Mouse (Mus musculus): ENCODE measurements around the gene Ankrd13b. TPM values are rescaled to one million over a fixed set of nuclear protein-coding genes. Genes with fewer than 3 reads are reported as not detected.
"Not testable (repeated sequence)": the region's sequence is repeated elsewhere in the genome, so short reads cannot be mapped to it uniquely, and the experiment has no call there.

Gene Ankrd13b
- 11.1 and 16.7 TPM in 2 replicates for polyA plus RNA-seq (2016; fragmentation: Nextera tagmentation; extraction: Ambion mirVana)

DNA sequence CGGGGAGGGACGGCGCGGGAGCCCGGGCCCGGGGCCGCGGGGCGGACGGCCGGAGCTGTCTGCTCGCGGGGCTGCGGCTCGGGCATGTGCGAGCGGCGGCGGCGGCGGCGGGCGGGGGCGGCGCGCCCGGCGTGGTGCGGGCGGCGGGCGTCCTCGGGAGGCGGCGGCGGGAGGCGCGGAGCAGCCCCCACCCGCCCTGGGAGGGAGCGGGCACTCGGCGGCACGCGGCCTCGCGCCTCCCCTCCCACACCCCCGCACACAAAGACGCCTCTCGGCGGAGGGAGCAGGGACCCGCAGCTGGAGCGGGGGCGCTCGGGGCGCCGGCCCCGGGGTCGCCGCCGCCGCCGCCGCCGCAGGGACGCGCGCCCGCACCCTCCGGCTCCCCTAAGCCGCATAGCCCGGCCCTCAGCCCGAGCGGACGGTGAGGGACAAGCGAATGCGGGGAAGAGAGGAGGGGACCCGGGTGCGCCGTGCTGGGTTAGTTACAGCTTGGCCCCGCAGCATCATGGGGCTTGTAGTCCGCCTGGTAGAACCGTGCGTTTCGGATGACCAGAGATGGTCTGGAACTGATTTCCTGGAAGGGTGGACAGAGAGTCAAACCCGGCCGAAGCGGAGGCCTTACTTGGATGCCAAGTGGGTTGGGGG is at the start of gene Ankrd13b:
Gene Ankrd13b, minus strand, starts transcription at position 88 of the 645 bp plus-strand sequence.
- peaks cover 91% of the 10 kb centered on the region for H3K4me1 ChIP-seq (replicated peaks)
- 4% methylated on average over 86 of the region's 87 CpGs for WGBS
- peak within 1 kb of the TSS; percentile 91 for H3K4me3 ChIP-seq
- H3K27me3 ChIP-seq (ENCODE audit: insufficient read depth, poor library complexity, severe bottlenecking) = no peaks in the 10 kb centered on the region
- DNase-seq (ENCODE audit: low spot score) = peak; percentile 84
- no peaks in the 10 kb centered on the region for H3K9me3 ChIP-seq
- H3K27ac ChIP-seq = peak within 1 kb of the TSS; percentile 97
- H3K36me3 ChIP-seq = no peaks in the 10 kb centered on the region

DNA sequence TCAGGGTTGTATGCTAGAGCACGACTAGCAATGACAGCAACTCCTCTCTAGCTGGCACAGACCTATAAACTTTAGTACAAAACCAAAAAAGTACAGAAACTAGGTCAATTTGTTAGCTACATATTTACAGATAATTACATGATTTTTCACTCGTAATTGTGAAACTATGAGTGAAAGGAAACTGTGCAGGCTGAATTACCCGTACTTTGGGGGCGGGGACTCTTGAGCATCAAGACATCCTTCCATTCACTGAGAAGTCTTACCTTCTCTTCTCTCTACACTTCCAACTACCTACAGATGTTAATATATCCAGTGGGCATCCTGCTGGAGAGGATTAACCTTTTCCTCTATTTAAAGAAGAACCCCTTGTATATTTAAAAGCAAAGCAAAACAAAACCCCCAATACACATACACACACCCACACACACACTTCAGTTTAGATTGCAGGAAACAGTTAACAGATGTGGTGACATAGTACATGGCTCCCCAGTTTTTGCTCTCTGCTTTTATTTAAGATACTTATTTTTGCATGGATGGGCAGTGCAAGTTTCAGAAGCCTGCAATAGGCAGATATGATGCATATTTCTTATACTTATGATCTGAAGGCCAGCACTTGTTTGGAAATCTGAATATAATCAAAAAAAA is 42.8 kb upstream of the Ankrd13b start:
- DNase-seq (ENCODE audit: low spot score) = no peak
- no peaks in the 10 kb centered on the region for H3K27me3 ChIP-seq (ENCODE audit: insufficient read depth, poor library complexity, severe bottlenecking)
- H3K4me3 ChIP-seq = no peak overlapping the region
- H3K9me3 ChIP-seq = no peaks in the 10 kb centered on the region
- H3K4me1 ChIP-seq (replicated peaks) = no peaks in the 10 kb centered on the region
- peaks cover 53% of the 10 kb centered on the region for H3K36me3 ChIP-seq
- no peak overlapping the region for H3K27ac ChIP-seq
- WGBS = 91% methylated on average over 4 of the region's 4 CpGs

GRCm38 (mm10) chr11:77530862-77531261 is 41.4 kb upstream of the Ankrd13b start:
- 91% methylated on average over 2 of the region's 2 CpGs for WGBS

GRCm38 (mm10) chr11:77529644-77530043 is 40.2 kb upstream of the Ankrd13b start:
- H3K9me3 ChIP-seq = no peaks in the 10 kb centered on the region
- H3K27ac ChIP-seq = no peak overlapping the region
- peaks cover 29% of the 10 kb centered on the region for H3K36me3 ChIP-seq
- no peaks in the 10 kb centered on the region for H3K27me3 ChIP-seq (ENCODE audit: insufficient read depth, poor library complexity, severe bottlenecking)
- WGBS = 93% methylated on average over 3 of the region's 3 CpGs
- H3K4me1 ChIP-seq (replicated peaks) = no peaks in the 10 kb centered on the region
- no peak for DNase-seq (ENCODE audit: low spot score)
- H3K4me3 ChIP-seq = no peak overlapping the region

More at GRCm38 (mm10) chr11:77530862-77531261, 41.4 kb upstream of the Ankrd13b start:
- Histone ChIP-seq H3K36me3 (peaks cover 39% of the 10 kb centered on the region), H3K27me3 (ENCODE audit: insufficient read depth, poor library complexity, severe bottlenecking) (no peaks in the 10 kb centered on the region), H3K27ac (no peak overlapping the region), H3K4me1 (replicated peaks) (no peaks in the 10 kb centered on the region), H3K9me3 (no peaks in the 10 kb centered on the region), H3K4me3 (no peak overlapping the region)
- no peak for DNase-seq (ENCODE audit: low spot score)

GRCm38 (mm10) chr11:77528420-77528819 is 38.9 kb upstream of the Ankrd13b start:
- 86% methylated on average over 3 of the region's 3 CpGs for whole genome bisulfite sequencing
- H3K27me3 ChIP-seq (ENCODE audit: insufficient read depth, poor library complexity, severe bottlenecking); H3K27ac ChIP-seq; DNase-seq (ENCODE audit: low spot score); H3K9me3 ChIP-seq; H3K4me1 ChIP-seq (replicated peaks); H3K4me3 ChIP-seq: not testable (repeated sequence)
- H3K36me3 ChIP-seq = peaks cover 18% of the 10 kb centered on the region

GRCm38 (mm10) chr11:77525804-77526486 is 36.5 kb upstream of the Ankrd13b start:
- no peaks in the 10 kb centered on the region for H3K27me3 ChIP-seq (ENCODE audit: insufficient read depth, poor library complexity, severe bottlenecking)
- H3K36me3 ChIP-seq = peaks cover 12% of the 10 kb centered on the region
- no peak for DNase-seq (ENCODE audit: low spot score)
- H3K27ac ChIP-seq = no peak overlapping the region
- no peaks in the 10 kb centered on the region for H3K9me3 ChIP-seq
- H3K4me3 ChIP-seq = no peak overlapping the region
- H3K4me1 ChIP-seq (replicated peaks) = no peaks in the 10 kb centered on the region
- WGBS = 79% methylated on average over 3 of the region's 3 CpGs

GRCm38 (mm10) chr11:77520601-77521529 is 31.4 kb upstream of the Ankrd13b start:
- Histone ChIP-seq H3K9me3 (no peaks in the 10 kb centered on the region), H3K36me3 (no peaks in the 10 kb centered on the region; the same call in 1 of the 2 replicates), H3K4me3 (no peak overlapping the region), H3K4me1 (replicated peaks) (peaks cover 46% of the 10 kb centered on the region), H3K27me3 (ENCODE audit: insufficient read depth, poor library complexity, severe bottlenecking) (peaks cover 18% of the 10 kb centered on the region), H3K27ac (peak overlapping the region; percentile 54)
- WGBS = 50% methylated on average over 5 of the region's 5 CpGs
- no peak for DNase-seq (ENCODE audit: low spot score)

GRCm38 (mm10) chr11:77519043-77519442 is 29.6 kb upstream of the Ankrd13b start, which contains the start of gene Gm10392:
Gene Gm10392 (minus strand): TSS chr11:77519198.
- H3K27ac ChIP-seq = peak within 1 kb of the TSS; percentile 54; the same call in 1 of the 2 replicates
- no peaks in the 10 kb centered on the region for H3K9me3 ChIP-seq
- H3K27me3 ChIP-seq (ENCODE audit: insufficient read depth, poor library complexity, severe bottlenecking) = peaks cover 32% of the 10 kb centered on the region
- H3K4me3 ChIP-seq = no peak within 1 kb of the TSS
- peaks cover 65% of the 10 kb centered on the region for H3K4me1 ChIP-seq (replicated peaks)
- 76% methylated on average over 5 of the region's 5 CpGs for WGBS
- no peaks in the 10 kb centered on the region; the same call in 1 of the 2 replicates for H3K36me3 ChIP-seq
- DNase-seq (ENCODE audit: low spot score) = no peak

- peaks cover 34% of the 10 kb centered on the region for H3K27me3 ChIP-seq (ENCODE audit: insufficient read depth, poor library complexity, severe bottlenecking)
- DNase-seq (ENCODE audit: low spot score) = no peak
- peaks cover 73% of the 10 kb centered on the region for H3K4me1 ChIP-seq (replicated peaks)
- 82% methylated on average over 27 of the region's 27 CpGs for WGBS
- peak overlapping the region; percentile 26; the same call in 1 of the 2 replicates for H3K27ac ChIP-seq
- no peak overlapping the region for H3K4me3 ChIP-seq
- no peaks in the 10 kb centered on the region; the same call in 1 of the 2 replicates for H3K36me3 ChIP-seq
- no peaks in the 10 kb centered on the region for H3K9me3 ChIP-seq
These were observed 28.7 kb upstream of the Ankrd13b start for GRCm38 (mm10) chr11:77518051-77518798.

GRCm38 (mm10) chr11:77516553-77517425 is 27.3 kb upstream of the Ankrd13b start:
- Histone ChIP-seq H3K27ac (no peak overlapping the region), H3K36me3 (no peaks in the 10 kb centered on the region; the same call in 1 of the 2 replicates), H3K4me1 (replicated peaks) (peaks cover 84% of the 10 kb centered on the region), H3K27me3 (ENCODE audit: insufficient read depth, poor library complexity, severe bottlenecking) (peaks cover 34% of the 10 kb centered on the region), H3K9me3 (no peaks in the 10 kb centered on the region), H3K4me3 (peak overlapping the region; percentile 64; the same call in 1 of the 2 replicates)
- WGBS = 54% methylated on average over 5 of the region's 5 CpGs
- DNase-seq (ENCODE audit: low spot score) = no peak

Data from hindbrain, embryonic 10.5 days (tissue).